Mouse (Mus musculus): ENCODE results near the gene Gdpd5.
"Not testable (repeated sequence)": the region's sequence is repeated elsewhere in the genome, so short reads cannot be mapped to it uniquely, and the experiment has no call there.

GRCm38 (mm10) chr7:99508187-99508586 lies 127.0 kb downstream of the Gdpd5 start:
- TF ChIP-seq CTCF, EP300 (IDR thresholded peaks at IDR 0.05; ENCODE audit: low read depth): not testable (repeated sequence)
